Mouse (Mus musculus) lung, postnatal 10 days (tissue): ENCODE data around the gene Cenpx.
"Not testable (repeated sequence)": the region's sequence is repeated elsewhere in the genome, so short reads cannot be mapped to it uniquely, and the experiment has no call there.

Experiments used
- DNase-seq: peaks from one replicate; pipeline ENCODE4 v3.0.0; 2021

Gene Cenpx

DNA sequence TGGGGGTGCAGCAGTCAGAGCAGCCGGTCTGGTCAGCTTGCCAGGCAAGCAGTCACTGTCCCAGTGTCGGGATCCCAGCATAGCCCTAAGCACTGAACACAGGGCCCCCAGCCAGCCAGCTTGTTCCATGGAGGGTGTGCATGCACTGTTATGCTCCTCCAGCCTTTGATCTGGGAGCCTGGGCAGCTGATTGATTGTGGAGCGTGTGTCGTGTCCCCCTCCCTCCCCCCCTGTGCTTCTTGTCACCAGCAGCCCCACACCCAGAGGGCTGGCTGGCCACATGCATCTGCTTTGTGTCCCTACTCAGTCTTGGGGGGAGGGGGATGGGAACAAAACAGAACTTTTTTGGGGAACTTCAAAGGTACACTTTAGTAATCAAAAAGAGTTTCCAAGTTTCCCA is 18.4 kb downstream of the Cenpx start:
- DNase-seq = peak; percentile 85

GRCm38 (mm10) chr11:120693461-120693860 is 20.1 kb downstream of the Cenpx start:
- DNase-seq = no peak

DNA sequence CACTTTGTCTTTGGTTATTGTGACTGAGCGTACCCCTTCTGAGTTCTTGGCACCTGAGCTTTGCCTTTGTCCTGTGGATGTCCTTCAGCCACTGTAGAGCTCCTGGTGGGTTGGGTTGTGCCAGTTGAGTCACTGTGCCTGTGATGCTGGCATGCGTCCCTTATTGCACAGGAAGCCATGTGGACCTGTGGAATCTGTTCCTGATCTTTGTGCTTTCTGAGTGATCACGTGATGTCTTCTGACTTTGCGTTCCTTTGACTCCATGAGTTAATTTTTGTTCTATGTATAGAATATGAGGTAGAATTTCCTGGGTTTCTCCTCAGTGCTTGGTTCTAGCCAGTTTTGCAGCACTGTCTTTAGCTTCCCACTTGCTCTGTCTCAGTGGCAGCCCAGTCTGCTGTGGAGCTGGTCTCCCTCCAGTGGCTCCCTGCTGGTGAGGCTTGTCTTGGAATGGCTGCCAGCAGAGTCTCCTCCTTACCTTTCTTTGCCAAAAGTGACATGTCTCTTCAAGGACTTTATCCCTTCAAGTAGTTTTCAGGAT is 21.0 kb downstream of the Cenpx start:
- DNase-seq = peak; percentile 73

GRCm38 (mm10) chr11:120689365-120689764 is 24.2 kb downstream of the Cenpx start:
- DNase-seq = no peak

- peak; percentile 69 for DNase-seq
Observed at GRCm38 (mm10) chr11:120686650-120687272, 26.8 kb downstream of the Cenpx start.

DNA sequence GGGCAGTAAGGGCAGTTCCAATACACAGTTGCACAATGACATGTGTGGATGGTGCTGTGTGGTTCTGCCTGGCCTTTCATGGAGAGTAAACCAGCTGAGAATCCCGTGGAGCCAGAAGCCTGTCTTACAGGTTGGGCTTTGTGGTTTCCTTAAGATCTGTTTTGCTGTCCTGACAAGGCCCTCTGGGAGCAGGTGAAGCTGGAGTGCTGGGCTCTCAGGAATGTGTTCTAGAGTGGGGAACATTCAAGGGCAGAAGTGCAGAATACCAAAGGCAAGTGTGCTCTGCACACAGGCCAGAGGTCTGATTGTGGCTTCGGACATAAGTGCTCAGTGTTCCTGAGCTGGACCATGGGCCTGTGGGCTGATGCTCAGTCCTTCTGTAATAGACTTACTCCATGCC is 28.9 kb downstream of the Cenpx start:
- peak; percentile 50 for DNase-seq

- no peak for DNase-seq
Observed at GRCm38 (mm10) chr11:120684086-120684485, 29.5 kb downstream of the Cenpx start.

DNA sequence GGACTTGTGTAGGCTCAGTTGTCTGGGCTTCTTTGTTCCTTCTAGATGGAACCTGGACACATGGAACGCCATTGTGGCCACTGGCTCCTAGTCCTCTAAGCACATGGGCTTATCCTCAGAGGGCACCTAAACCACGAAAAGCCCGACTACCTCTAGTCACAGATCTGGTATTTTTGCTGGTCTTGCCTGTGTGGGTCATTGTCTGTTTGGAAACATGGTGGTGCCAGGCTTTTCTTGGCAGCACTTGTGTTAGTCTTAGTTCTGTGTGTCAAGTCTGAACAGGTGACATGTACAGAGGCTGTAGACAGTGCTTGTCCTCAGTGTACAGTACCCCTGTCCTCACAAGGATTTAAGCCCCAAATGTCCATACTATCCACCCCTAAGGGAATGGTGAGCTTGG is 30.0 kb downstream of the Cenpx start:
- DNase-seq = no peak

DNA sequence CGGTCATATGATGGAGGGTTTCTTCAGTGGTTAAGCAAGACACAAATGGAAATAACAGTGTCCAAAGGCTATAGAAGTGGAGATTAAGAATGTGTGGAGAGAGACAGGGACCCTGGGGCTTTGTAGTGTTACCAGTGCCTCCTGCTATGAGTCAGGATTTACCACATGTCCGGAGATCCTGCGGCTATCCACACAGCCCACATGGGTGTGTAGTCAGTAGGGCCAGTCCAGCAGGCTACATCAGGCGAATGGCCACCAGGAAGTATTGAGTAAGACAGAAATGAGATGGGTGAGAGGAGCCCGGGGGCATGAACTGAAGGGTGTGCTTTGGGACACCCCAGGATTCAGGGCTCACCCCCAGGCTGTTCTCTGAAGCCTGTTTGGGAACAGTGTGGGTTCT is 30.9 kb downstream of the Cenpx start:
- no peak for DNase-seq

DNA sequence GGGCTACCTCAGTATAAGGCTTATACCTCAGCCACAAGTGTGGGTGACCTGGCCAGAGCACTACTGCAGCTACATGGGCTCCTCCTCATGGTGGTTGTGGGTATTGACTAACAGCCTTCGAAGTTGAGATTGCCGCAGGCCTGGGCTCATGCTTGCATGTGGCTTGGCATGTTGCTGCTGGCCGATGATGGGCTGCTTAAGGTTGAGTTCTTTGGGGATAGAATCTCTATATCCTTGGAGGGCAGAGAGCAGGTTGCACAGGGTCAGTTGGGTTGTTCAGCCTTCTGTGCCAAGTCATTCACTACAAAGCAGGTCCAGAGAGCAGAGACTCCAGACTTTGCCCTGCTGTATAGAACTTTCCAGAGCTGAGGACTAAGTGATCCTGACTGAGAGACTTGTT is 33.6 kb downstream of the Cenpx start:
- DNase-seq = peak; percentile 66

GRCm38 (mm10) chr11:120676951-120677350 is 36.6 kb downstream of the Cenpx start:
- no peak for DNase-seq

GRCm38 (mm10) chr11:120675875-120676274 is 37.7 kb downstream of the Cenpx start:
- DNase-seq = not testable (repeated sequence)

DNA sequence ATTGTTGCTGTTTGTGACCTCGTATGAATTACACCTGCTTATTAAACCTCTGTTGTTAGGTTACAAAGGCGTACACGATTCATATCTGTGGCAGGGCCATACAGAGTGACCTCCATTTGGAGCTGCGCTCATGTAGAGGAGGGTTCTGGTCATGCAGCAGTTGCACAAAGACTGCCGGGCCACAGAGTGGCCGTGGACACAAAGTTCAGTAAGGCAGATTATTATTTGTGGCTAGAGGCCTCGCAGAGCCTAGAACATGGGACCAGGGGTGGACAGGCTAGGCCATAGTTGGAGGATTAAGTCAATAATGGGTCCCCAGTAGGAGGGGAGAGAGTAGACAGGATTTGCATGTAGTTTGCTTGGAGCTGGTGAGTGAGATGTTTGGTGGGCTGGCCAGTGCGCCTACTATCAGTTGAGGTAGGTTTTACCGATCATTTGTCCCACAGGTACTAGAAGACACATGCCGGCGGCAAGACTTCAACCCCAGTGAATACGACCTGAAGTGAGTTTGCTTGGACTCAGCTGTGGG is 39.9 kb downstream of the Cenpx start:
- DNase-seq = no peak

DNA sequence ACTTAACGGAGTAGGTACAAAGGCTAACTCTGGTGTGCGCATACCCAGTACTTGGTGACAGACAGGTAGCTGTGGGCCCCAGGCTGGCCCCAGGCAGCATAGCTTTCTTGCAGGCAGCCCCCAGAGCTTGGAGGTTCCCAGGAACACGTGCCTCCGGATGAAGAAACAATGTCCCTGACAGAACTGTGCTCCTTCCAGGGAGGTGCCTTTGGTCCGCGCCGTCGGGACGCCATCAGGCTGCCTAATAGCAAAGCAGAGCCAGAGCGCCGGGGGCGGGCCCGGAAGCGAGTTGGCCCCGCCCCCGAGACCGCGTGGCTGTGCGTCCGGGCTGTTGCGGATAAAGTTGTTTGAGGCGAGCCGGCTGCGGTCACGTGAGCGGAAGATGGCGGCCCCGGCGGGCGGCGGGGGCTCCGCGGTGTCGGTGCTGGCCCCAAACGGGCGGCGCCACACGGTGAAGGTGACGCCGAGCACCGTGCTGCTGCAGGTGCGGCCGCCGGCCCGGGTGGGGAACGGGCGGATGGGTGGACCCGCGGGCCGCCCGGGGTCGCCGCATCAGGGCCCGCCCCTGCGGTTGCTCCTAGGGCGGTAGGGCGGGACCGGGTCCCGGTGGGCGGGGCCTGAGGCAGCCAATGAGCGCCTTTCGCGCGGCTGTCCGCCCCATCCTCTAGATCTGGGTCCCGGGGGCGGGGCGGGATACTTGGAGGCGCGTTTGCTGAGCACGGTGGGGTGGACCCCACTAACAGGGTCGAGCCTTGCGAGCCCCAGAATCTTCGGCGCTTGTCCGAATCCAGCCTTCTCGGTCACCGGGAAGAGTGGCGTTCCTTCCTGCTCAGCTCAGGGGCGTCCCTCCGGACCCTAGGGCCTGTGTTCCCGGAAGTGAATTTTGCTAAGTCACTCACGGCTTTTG is 40.6 kb downstream of the Cenpx start, which contains the start of gene Aspscr1:
Gene Aspscr1 (plus strand): TSS at position 287 of the 907 bp plus-strand sequence.
- DNase-seq = peak; percentile 98

- peak; percentile 45 for DNase-seq
Observed at GRCm38 (mm10) chr11:120666617-120667016, 46.9 kb downstream of the Cenpx start.

DNA sequence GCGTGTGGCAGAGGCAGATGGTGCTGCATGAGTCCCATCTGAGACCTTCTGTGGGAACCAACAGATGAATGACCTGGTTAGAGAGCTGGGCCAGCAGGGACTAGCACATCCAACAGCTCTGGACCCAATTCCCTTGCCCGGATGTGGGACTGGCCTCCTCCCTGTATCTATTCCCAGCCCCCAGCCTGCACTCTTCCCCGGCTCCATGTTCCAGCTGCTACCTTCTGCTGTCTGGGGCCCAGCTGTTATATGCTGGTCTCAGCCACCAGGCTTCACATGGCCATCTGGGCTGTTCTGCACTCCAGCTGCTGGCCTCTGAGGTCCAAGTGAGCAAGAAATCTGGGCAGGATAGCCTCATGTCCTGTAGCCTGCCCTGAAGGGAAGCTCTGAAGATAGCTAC is 48.1 kb downstream of the Cenpx start:
- peak; percentile 83 for DNase-seq

DNA sequence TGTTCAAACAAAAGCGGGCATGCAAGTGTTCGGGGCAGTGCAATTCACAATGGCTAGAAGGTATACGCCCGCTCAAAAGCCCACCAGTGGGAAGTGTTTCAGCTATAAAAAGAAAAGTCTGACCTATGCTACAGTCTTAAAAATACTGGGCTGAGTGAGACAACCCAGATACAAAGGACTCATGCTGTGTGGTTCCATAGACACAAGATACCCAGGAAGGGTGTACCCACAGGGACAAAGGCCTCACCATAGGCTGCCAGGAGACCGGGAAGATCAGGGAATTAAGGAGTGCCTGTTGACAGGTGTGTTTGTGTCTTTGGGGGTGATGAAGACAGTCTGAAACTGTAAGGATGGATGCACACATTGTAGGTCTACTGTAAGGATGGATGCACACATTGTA is 49.8 kb downstream of the Cenpx start:
- no peak for DNase-seq

GRCm38 (mm10) chr11:120662759-120663158 is 50.8 kb downstream of the Cenpx start:
- no peak for DNase-seq

GRCm38 (mm10) chr11:120661076-120661460 is 52.5 kb downstream of the Cenpx start, which contains the start of gene Notum:
Gene Notum, minus strand, starts transcription at chr11:120661175.
- no peak for DNase-seq
